Mouse (Mus musculus): Measurements from ENCODE around the gene Gm20388.

Gene Gm20388

DNA sequence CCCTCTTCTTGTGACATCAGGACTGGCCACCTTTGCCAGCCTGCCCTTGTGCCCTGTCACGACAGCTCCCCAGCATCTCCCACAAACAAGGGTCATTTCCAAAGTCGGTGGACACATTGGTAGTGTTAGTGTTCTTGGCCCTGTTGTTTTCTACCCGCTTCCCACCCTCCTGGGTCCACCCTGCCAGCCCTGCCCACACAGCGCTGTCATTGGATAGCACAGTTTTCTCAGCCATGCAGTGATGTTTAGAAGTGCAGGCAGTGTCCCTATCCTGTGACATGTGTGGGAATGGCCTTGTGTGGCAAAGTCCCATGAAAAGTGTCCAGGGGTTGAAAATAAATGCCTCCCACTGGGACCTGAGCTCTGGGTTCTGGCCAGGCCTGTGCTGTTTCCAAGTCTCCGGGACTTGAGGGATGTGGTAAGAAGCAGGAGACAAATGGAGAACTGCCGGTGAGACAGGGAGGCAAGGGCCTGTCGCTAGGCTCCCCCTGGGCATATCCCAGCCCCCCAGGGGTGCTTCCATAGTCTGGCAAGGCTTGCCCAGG lies 1855.0 kb downstream of the Gm20388 start:
- in situ Hi-C loops (cut with MboI, MseI): loop anchor here (5.0 kb wide), 1 partner anchor 63 kb away; no protein-coding TSS in a partner anchor

DNA sequence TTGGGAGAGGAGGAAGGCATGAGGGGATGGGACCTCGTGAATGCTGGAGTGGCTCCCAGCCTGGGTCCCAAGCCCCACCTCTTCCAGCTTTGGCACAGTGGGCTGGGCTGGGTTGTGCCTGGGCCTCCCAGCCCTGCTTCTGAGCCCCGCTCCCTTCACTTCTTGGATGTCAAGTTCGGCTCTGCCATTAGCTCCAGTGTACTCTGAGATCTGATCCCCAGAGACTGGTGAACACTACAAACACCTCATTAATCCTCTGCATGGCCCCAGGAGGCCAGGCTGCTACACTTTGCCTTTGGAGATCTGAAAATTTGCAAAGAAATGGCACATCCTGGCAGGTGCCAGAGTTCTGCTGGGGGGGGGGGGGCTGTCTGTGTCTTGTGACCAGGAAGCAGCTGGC lies 1858.5 kb downstream of the Gm20388 start:
- in situ Hi-C loops (cut with MboI, MseI): loop anchor here (5.0 kb wide), 1 partner anchor 67 kb away; no protein-coding TSS in a partner anchor

DNA sequence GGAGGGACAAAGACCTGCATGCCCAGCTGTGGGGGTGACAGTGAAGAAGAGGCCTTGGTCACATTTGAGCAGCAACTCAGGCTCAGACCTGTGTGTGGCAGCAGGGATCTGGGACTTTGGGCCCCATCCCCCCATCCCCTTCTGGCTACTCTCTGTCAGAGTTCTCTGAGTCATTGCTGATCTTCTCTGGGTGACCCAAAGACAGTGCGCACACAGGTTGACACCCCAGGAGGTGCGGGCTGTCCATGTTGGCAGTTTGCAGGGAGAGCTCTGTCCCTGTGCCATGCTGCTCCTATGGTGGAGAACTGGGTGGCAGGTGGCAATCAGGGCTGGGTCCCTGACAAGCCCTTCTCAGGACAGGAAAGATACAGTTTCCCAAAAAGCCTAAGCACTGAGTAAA lies 1859.0 kb downstream of the Gm20388 start:
- in situ Hi-C loops (cut with MboI, MseI): loop anchor here (5.0 kb wide), 1 partner anchor 67 kb away; no protein-coding TSS in a partner anchor

DNA sequence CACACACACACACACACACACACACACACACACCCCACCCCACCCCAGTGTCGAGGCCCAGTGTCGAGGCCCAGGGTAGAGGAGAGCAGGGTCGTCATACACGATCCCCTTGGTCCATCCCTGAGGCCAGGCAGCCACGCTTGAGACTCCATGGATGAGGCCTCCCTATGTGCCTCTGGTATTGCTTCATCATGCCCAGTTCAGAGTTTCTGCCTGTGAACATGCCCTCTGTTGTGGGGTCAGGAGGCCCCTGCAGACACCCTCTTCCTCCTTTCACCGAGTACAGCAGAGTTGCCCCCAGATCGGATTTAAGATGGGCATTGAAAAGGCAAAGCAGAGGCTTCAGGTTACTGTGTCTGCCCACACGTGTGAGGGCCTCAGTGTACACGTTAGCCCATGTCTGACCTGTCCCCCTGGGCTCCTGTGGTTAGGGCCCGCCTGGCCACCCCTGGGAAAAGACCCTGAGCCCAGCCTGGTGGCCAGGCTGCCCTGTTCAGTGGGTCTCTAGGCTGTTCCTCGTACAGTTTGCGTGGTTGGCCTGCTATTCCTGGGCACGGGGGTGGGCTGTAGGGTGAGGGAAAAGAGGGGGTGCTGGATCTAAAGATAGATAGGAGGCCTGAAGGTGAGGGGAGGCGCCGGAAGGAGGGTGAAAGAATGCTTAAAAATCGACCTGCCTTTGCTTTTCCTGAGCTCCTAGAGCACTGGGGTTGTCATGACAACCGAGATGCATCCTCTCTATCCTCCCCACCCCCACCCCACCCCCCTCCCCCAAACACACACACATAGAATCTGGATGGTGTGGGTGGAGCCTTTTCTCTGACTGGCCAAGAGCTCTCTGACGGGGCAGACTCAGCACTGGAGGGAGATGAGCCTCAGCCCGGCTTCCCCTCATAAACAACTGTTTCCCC lies 1860.5 kb downstream of the Gm20388 start:
- in situ Hi-C loops (cut with MboI, MseI): no loop called here

DNA sequence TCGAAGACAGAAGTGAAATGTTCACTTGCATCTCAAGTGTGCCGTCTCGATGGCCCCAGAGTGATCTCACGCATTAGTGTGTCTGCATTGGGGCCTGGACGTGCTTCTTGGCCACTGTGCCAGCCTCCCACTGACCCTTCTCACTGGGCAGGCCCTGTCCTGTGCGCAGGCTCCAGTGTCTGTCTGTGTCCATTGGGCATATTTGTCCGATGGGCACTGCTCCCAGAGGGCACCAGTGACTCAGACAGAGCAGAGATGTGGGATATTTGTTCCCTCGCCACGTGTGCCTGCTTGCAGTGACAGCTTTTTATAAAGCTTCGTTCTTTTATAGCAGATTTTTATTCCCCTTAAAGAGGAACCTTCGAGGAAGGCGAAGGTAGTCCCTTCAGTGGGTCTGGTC lies 1863.2 kb downstream of the Gm20388 start:
- in situ Hi-C loops (cut with MboI, MseI): no loop called here

DNA sequence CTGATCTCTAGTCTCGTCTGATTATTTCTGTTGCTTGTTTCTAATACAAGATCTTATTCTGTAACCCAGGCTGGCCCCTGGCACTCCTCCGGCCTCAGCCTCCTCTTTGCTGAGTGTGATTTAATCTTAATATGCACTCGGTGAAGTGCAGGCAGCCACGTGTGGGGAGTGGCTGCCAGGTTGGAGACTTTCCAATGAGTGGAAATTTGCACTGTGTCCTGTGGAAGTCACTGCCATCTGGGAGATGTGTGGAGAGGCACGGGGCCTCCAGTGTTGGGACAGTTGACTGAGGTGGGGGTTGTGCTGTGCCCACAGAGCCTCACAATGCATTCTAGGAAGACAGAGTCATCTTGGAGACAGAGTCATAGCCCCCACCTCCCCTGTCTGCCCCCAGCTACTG lies 1871.9 kb downstream of the Gm20388 start:
- in situ Hi-C loops (cut with MboI, MseI): no loop called here

DNA sequence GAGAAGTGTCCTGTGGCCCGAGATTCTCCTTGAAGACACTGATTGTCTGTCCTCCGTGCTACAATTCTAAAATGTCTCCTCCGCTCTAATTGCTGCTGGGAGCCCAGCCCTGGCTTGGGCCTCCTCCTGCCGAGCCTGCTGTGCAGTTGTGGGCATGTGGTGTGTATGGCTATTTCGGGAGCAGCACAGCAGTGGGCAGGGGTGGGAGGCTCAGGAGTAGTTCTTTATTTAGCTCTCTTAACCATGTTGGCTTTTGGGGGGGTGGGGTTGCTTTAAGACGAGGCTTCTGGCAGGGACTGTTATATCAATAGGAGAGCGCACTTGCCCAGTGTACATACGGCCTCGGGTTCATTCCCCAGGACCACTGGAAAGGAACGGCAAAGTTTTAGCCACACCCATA lies 1875.9 kb downstream of the Gm20388 start:
- in situ Hi-C loops (cut with MboI, MseI): no loop called here

DNA sequence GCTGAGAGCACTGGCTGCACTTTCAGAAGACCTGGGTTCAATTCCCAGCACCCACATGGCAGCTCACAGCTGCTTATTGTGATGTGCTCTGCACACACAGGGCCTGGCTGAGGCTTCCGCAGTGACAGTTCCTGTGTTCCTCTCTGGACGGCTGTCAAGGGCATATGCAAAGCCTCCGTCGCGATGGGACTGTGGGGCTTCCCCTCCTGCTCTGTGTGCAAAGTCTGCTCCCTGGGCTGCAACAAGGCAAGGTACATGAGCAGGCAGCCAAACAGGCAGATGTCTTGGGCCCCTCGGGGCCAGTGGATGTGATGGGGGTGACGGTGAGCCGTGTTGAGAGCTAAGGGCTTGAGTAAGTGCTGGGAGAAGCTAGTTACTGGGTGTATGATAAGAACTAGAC lies 1878.1 kb downstream of the Gm20388 start:
- in situ Hi-C loops (cut with MboI, MseI): no loop called here

DNA sequence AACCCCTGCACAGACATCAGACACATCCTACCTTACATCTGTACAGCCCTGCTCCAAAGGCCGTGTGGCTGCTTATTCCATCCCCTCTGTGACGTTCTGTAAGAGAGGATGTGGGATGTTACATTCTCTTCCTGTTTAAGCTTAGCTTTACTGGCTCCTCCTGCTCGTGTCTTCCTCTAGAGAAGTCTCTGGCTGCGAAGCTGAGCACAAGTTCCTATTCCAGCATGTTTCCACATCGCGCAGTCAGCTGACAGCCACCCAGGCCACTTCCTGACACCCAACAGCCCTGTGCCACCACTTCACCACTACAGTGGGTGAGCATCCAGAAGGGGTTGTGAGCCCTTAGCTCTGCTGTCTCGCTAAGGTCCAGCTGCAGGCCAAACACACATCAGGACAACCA lies 1881.5 kb downstream of the Gm20388 start:
- in situ Hi-C loops (cut with MboI, MseI): no loop called here

DNA sequence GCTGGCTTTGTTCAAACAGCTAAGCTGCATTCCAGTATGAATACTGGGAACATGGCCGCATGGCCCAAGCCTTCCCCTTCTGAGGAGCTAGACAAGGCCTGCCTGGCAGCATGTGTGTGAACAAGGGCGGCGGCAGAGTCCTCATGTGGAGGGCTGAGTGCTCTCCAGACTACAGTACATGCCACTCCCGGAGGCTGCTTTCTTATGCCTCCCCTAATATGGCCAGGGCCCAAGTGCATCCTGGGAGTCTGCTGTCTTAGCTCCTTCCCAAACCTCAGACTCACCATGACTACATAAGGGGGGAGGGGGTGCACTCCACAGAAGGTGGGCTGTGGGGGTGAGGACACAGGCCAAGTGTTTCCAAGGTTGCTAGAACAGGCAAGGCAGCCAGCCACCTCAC lies 1882.0 kb downstream of the Gm20388 start:
- in situ Hi-C loops (cut with MboI, MseI): no loop called here

DNA sequence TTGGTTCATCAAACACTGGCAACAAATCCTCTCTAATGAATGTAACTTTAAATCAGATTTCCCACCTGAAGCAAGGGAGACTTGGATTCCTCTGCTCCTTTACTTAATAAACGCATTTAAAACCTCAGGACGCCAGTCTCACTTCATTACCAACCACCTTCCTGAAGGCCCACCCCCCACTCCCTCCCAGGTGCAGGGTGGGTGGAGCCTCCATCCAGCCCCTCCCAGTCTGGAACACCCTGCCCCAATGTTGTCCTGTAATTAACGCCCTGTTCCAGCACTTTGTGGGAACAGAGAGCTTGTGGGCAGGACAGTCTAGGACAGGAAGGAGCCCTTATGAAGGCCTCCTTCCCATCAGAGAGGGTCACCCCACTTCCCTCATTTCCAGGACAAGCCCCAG lies 1883.5 kb downstream of the Gm20388 start:
- in situ Hi-C loops (cut with MboI, MseI): no loop called here

DNA sequence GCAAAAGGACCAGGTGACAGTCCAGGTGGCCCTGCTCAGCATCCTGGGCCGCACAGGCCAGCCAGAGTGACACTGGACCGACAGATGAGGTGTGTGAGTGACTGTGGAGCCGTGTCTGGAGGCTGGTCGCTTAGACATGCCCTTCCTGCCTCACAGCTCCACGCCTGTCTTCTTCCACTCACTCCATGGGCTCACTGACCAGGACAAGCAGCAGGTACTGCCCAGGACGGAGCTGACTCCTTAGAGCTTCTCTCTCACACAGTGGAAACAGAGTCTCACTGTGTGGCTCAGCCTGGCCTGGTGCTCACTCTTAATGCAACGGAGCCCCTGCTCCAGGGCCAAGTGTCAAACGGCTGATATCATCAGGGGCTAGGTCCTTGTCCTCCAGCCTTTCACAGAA lies 1884.8 kb downstream of the Gm20388 start:
- in situ Hi-C loops (cut with MboI, MseI): no loop called here

DNA sequence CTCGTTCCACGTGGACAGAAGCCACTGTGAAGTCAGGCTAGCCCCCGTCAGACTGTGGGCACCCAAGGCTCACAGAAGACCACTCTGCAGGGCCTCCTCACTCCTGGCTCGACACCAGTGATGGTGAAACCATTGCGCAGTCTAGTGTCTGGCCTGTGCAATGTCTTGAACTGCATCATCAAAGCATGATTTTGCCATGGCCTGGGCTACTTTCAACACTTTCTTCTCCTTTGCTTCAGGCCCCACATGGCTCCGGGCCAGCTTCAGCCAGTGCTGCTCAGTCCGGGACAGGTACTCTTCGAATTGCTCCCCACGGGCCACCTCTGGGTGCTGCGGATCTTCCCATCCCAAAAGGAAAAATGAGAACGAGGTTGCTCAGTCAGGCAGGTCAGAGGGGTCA lies 1885.8 kb downstream of the Gm20388 start:
- in situ Hi-C loops (cut with MboI, MseI): no loop called here

DNA sequence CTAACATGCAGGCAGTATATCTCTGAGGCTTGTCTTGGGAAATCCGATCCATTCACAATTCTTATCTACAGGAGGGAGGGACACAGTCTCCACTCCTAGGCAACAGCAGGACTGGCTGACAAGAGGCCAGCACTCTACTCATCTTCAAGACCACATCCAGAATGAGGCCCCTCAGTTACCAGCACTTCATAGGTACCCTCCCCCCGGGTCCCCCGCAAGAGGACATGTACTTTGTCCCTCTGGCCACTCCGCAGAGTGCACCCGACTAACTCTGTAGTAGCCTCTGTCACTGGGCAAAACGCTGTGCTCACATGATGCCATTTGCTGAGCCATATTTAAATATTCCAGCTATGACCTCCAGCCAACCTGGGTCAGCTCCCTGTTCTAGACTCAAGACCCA lies 1887.8 kb downstream of the Gm20388 start:
- in situ Hi-C loops (cut with MboI, MseI): no loop called here

DNA sequence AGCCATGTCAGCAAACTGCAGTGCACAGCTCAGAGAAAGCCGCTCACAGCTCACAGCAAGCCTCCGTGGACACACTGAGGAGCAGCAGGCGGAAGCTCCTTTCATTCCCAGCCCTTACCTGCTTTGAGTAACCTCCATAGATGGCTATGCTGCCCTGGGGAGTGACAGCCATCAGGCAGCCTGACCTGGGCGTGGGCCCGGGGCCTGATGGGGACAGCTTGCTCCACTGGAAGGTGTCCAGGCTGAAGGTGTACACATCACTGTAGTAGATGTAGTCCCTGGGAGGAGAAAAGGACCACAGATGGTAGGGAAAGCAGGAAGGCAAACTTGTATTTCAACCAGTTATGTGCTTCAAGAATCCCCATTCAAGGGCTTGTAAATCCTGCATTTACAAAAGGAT lies 1894.2 kb downstream of the Gm20388 start:
- in situ Hi-C loops (cut with MboI, MseI): no loop called here

DNA sequence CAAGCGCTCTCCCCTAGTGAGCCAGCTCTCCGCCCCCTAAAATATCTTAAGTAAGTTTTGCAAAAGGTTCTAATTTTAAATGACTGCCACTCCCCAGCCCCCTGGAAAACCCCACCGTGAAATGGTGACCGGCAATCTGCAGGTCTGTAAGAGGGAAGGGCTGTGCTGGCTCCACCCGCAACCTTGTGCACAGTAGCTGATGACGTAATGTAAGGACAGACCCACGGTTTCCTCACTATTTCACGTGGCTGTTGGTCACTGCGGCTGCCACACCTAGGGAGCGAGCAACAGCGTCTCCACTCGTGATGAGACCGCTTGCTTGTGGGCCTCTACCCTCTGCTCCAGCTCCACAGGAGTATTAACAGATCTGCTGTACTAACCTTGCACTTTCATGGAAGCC lies 1895.5 kb downstream of the Gm20388 start:
- in situ Hi-C loops (cut with MboI, MseI): no loop called here

DNA sequence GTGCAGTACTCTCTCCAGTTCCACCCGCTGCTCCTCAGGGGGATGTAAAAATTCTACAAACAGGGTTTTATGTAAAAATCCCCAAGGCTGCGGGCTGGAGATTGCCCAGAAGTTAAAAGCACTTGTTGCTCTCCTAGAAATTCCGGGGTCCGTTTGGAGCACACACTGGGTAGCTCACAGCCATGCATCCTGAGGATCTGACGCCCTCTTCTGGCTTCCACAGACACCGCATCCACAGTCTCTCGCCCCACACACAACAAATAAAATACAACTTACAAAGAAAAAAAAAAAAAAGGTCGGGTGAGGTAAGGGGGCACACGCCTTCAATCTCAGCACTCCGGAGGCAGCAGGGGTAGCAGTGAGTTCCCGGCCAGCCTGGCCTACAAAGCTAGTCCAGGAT lies 1897.4 kb downstream of the Gm20388 start:
- in situ Hi-C loops (cut with MboI, MseI): no loop called here

DNA sequence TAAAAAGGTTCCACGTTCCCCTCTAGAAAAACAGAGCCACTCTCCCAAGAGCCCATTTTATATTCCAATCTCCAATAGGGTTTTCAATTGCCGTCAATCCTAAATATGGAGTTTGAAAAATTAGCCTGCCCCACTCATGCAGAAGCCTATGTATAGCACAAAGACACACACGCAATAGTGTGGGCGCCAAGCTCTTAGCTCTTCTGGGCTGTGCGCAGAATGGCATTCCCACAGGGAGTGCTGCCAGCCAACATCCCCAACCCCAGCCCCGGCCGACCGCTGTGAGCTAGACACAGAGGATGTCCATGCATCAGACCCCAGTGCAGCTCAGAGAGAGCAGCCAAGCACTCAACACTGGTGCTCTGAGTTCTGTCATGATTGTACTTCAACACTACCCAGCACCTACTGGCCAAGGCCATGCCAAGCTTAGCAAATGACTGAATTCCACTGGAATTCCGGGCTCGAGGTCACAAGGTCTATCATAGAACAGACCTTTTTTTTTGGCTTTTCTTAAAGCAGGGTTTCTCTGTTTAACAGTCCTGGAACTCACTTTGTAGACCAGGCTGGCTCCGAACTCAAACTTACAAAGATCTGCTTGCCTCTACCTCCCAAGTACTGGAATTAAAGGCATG lies 1899.0 kb downstream of the Gm20388 start:
- in situ Hi-C loops (cut with MboI, MseI): no loop called here

DNA sequence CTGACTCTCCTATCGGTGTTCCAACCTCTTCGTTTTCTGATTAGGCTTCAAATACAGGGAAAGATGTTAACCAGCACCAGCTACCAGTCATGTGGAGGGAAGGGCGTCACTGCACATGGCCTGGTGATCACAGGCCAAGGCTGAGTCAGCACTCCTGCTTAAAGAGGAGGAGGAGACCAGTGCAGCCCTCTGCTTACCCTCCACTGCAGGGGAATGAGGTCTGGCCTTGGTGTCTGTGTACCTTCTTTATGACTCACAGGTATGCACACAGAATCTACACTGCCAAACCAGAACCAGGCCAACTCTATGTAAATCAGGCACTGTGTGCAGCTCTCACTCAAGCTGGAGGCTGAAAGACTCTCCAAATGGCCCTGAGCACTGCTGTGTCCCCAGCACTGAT lies 1900.9 kb downstream of the Gm20388 start:
- in situ Hi-C loops (cut with MboI, MseI): no loop called here

DNA sequence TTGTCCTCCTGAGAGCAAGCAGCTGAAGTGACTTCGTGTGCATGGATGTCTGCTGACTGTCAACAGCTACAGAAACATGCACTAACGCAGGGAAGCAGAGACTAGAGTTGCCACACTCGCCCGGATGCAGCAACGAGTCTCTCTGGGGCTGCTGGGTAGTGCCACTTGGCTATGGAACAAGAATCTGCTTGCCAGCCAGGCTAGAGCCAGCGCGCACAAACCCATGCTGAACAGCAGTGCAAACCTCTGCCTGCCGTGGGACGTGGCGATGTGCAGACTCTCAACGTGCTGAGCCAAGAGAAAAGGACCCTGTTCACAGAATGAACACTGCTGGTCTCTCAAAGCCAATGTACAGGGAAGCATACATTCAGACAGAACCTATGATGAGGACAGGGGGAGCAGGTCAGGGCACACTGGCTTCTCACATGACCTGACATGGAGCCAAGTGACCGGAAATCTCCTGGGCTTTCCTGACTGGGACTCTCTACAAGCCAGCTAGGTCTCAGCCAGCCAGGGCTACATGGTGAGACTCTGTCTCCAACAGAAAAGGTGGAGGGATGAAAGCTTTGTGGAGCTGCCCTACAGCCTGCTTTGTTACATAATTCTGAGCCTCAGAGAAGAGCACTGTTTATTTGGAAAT lies 1901.4 kb downstream of the Gm20388 start:
- in situ Hi-C loops (cut with MboI, MseI): no loop called here

DNA sequence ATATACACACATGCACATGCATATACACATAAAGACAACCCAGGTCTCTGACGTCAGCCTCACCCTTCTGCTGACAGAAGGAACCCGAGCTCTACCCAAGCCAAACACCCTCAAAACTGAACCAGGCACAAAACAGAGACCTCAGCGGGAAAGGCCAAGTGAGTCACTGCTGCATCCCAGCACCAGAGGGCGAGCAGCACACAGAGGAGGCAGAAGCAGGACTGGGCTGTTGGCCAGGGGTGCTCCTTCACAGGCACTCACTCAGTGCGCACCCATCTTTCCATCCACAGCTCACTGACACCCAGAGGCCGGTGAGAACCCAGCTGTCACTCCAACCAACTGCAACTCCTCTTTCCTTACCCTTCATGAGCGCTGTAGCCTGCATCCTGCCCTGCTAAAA lies 1907.6 kb downstream of the Gm20388 start:
- in situ Hi-C loops (cut with MboI, MseI): no loop called here

DNA sequence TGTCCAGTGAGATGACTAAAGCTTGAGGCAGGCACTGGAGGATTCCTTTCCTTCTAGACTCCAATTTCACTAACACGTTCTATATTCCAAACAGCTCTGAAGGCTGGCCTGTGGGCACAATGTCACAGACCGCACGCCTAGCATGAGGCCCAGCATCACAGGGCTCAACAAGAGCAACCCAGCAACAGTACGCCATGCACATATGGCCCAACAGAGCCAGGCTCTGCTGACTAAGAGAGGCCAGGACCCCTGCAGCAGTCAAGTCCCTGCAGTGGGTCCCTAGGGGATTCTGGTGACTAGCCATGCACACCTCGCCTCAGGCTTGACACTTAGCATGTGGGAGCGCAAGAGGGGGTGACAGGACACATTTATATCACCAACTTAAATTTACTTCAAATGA lies 1910.2 kb downstream of the Gm20388 start:
- in situ Hi-C loops (cut with MboI, MseI): no loop called here

All from T-helper 1 cell (primary cell).